Mouse (Mus musculus): Measurements from ENCODE around the gene Ppp1r26.

Ppp1r26 gene

DNA sequence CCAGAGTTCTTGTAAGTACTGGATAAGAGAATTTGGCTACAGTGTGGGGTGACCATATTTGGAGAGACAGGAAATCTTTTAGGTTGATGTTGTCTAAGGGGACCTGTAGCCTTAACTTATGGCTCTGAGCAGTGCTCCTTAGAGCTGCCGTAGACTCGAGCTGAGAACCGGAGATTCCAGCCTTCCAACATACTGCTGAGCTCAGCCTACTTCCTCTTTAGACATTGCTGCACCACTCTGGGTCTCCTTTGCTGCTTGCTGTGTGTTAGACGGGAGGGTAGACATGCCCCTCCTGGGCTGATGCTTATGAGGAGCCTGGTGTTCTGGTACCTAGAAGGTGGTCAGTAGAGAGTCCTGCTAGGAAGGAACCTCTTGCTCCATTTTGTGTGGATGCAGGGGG lies 51.8 kb downstream of the Ppp1r26 start:
- no peak for DNase-seq (ENCODE audit: low spot score)

DNA sequence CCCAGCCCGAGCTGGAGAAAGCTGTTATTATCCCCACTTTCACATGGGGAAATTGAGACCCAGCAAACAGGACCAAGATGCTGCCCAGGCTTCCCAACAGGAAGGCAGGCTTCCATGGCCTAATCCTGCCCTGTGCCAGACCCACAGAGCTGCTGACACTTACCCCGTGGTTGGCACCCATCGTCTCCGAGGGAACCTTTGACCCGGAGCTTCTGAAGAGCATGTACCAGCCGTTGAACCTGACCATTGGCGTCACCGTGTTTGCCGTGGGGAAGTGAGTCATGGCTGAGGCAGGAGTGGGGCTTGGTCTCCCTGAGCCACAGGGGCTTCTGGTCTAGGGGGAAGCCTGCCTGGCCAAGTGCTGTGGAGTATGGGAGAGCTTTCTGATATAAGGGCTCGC lies 56.4 kb downstream of the Ppp1r26 start:
- no peak for DNase-seq (ENCODE audit: low spot score)

- no peak for DNase-seq (ENCODE audit: low spot score)
Measured at GRCm38 (mm10) chr2:28504676-28505075, 58.1 kb downstream of the Ppp1r26 start.

All from T-cell, adult 2 months (primary cell).